Mouse (Mus musculus) kidney, adult 2 months (tissue): ENCODE results near the gene Spata31d1c. TPM values are rescaled to one million over a fixed set of nuclear protein-coding genes. Genes with fewer than 3 reads are reported as not detected.

Experiments
- DNase-seq: peaks from one replicate; pipeline ENCODE4 v3.0.0; 2021
- H3K27ac ChIP-seq: fragments of 200-500 bp; 2 replicates; pipeline ENCODE4 v1.5.1; 2012; ENCODE audit warnings: low read depth, low read length, control low read depth, inconsistent platforms; ENCODE audit not compliant: insufficient read depth
- H3K27me3 ChIP-seq: fragments of 200-500 bp; replicated peaks from 2 replicates; pipeline ENCODE4 v1.6.1; 2012; ENCODE audit warnings: mild to moderate bottlenecking, moderate library complexity, low read length, inconsistent platforms; ENCODE audit not compliant: control insufficient read depth, insufficient read depth
- H3K36me3 ChIP-seq: fragments of 200-500 bp; 2 replicates; pipeline ENCODE4 v1.6.1; 2012; ENCODE audit warnings: mild to moderate bottlenecking, moderate library complexity, low read length, inconsistent platforms; ENCODE audit not compliant: control insufficient read depth, insufficient read depth
- H3K4me1 ChIP-seq: fragments of 200-500 bp; 2 replicates; pipeline ENCODE4 v1.6.1; 2011; ENCODE audit warnings: low read length; ENCODE audit not compliant: control insufficient read depth, insufficient read depth
- H3K4me3 ChIP-seq: fragments of 200-500 bp; 2 replicates; pipeline ENCODE4 v1.5.1; 2011; ENCODE audit warnings: mild to moderate bottlenecking, low read depth, low read length, control low read depth; ENCODE audit not compliant: insufficient read depth
- CTCF ChIP-seq: fragments of 200-500 bp; conservative IDR thresholded peaks from 2 replicates; pipeline ENCODE4 v1.5.1; 2011; ENCODE audit warnings: low read depth, mild to moderate bottlenecking, control low read depth, low read length, moderate library complexity, mixed read lengths; ENCODE audit not compliant: insufficient read depth, insufficient read length
- POLR2A ChIP-seq: fragments of 200-500 bp; IDR thresholded peaks from one replicate; pipeline ENCODE4 v1.6.1; 2011; ENCODE audit warnings: low read depth, low read length, control low read depth
- WGBS: fragments of 180-500 bp; shearing (Covaris S2); methylation state at CpG from one replicate; pipeline ENCODE4 v1.1.7; 2018; 5-methylcytosine and 5-hydroxymethylcytosine counted together
- polyA plus RNA-seq: library from polyadenylated mRNA; depleted of rRNA; stranded (reverse); fragments of >200 nt; gene quantifications from 2 replicates; pipeline ENCODE4 v1.2.3, GENCODE M21; 2012; rRNA removed

The Spata31d1c gene
- polyA plus RNA-seq, 1 experiment: not detected

DNA sequence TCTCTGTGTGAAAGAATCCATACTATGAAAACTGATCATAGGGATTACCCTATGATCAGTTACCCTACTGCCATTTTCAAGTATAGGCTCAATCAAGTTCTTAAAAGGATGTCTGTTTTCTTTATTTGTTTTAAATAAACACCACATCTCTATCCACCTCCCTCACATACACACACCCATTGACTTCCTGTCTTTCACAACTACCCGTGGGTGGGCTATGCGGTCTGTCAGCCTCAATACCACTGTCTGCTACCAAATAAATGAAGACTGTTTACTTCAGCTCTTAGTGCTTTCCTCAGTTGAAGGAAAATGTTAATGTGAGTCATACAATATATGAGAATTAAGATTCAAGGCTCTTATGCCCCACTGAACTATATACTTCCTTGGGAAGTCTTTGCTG is 37.1 kb downstream of the Spata31d1c start:
- no peak for DNase-seq
- H3K4me1 ChIP-seq: no peaks in the 10 kb centered on the region
- no peak overlapping the region for H3K4me3 ChIP-seq
- H3K27ac ChIP-seq: no peak overlapping the region
- no peak for TF ChIP-seq CTCF
- TF ChIP-seq POLR2A: no peak
- WGBS: 89% methylated on average over 2 of the region's 2 CpGs
- no peaks in the 10 kb centered on the region for H3K27me3 ChIP-seq
- no peaks in the 10 kb centered on the region for H3K36me3 ChIP-seq

Other genes with a start within 250 kb of the Spata31d1c start
- 0.02 and 0.04 TPM in 2 replicates for gene Cntnap3, start 129.1 kb upstream of the Spata31d1c start, polyA plus RNA-seq
- not detected in 2 replicates for gene Spata31, start 115.7 kb upstream of the Spata31d1c start, polyA plus RNA-seq
- gene Prss47, start 19.7 kb downstream of the Spata31d1c start, polyA plus RNA-seq: not detected in 2 replicates
- 15.0 and 15.6 TPM in 2 replicates for gene Mfsd14b, start 79.9 kb downstream of the Spata31d1c start, polyA plus RNA-seq
- gene Olfr465-ps1, start 105.0 kb downstream of the Spata31d1c start, polyA plus RNA-seq: not detected in 2 replicates
- not detected in 2 replicates for gene Olfr466, start 117.2 kb downstream of the Spata31d1c start, polyA plus RNA-seq
- 0.05 and 0.13 TPM in 2 replicates for gene Nlrp4f, start 172.9 kb downstream of the Spata31d1c start, polyA plus RNA-seq
- not detected in 2 replicates for gene Gm10775, start 226.5 kb downstream of the Spata31d1c start, polyA plus RNA-seq
- 17.1 and 19.0 TPM in 2 replicates for gene Zfp369, start 245.8 kb downstream of the Spata31d1c start, polyA plus RNA-seq